Mouse (Mus musculus) neutrophil, adult 5-6 weeks (primary cell): ENCODE measurements at regions not wholly inside any gene's neighbourhood (a gene's known extent, or its start where the extent isn't known, plus 50 kb on each side); places are given as distances from the start of the nearest gene placed in this dataset.

Source experiments
- ATAC-seq: fragments of 151-379, 151-347 bp; 2 replicates; pipeline ENCODE4 v1.8.0; 2017; ENCODE audit warnings: mild to moderate bottlenecking, moderate TSS enrichment; ENCODE audit not compliant: insufficient number of reproducible peaks, poor library complexity, low FRiP score, severe bottlenecking; ENCODE audit errors: extremely low read depth

GRCm38 (mm10) chr9:43924795-43925194 is 118.4 kb upstream of the Thy1 start:
- ATAC-seq, result no peak

GRCm38 (mm10) chr9:43929312-43930036 is 113.7 kb upstream of the Thy1 start:
- no peak for ATAC-seq

GRCm38 (mm10) chr9:43930037-43930404 is 113.2 kb upstream of the Thy1 start:
- no peak for ATAC-seq

- ATAC-seq, result no peak
Observed at GRCm38 (mm10) chr9:43930476-43930875, 112.7 kb upstream of the Thy1 start.

GRCm38 (mm10) chr9:43934012-43934690 is 109.0 kb upstream of the Thy1 start:
- ATAC-seq, result no peak

GRCm38 (mm10) chr9:43934691-43935064 is 108.5 kb upstream of the Thy1 start:
- no peak for ATAC-seq

- no peak for ATAC-seq
Observed at GRCm38 (mm10) chr9:43939336-43939735, 103.8 kb upstream of the Thy1 start.

GRCm38 (mm10) chr9:43942147-43942546 is 101.0 kb upstream of the Thy1 start:
- ATAC-seq, result no peak

GRCm38 (mm10) chr9:43943522-43943921 is 99.7 kb upstream of the Thy1 start:
- no peak for ATAC-seq

GRCm38 (mm10) chr9:43944816-43945741 is 98.1 kb upstream of the Thy1 start:
- no peak for ATAC-seq

- ATAC-seq, result no peak
Observed at GRCm38 (mm10) chr9:43945997-43946649, 97.1 kb upstream of the Thy1 start.

- ATAC-seq, result no peak
Observed at GRCm38 (mm10) chr9:43947089-43947488, 96.1 kb upstream of the Thy1 start.

- no peak for ATAC-seq
Observed at GRCm38 (mm10) chr9:43947490-43948150, 95.6 kb upstream of the Thy1 start.

- no peak for ATAC-seq
Observed at GRCm38 (mm10) chr9:43953128-43953527, 90.1 kb upstream of the Thy1 start.

- ATAC-seq, result no peak
Observed at GRCm38 (mm10) chr9:43959541-43959940, 83.6 kb upstream of the Thy1 start.

- no peak for ATAC-seq
Observed at GRCm38 (mm10) chr9:43961431-43961830, 81.8 kb upstream of the Thy1 start.

GRCm38 (mm10) chr9:43965171-43965570 is 78.0 kb upstream of the Thy1 start:
- ATAC-seq, result no peak

GRCm38 (mm10) chr9:43965811-43966210 is 77.4 kb upstream of the Thy1 start:
- no peak for ATAC-seq
